Mouse (Mus musculus) ES-E14 (cell line): ENCODE measurements around the gene Evx2. TPM values are rescaled to one million over a fixed set of nuclear protein-coding genes. Genes with fewer than 3 reads are reported as not detected.

ENCODE experiments used
- DNase-seq: peaks from one replicate; pipeline ENCODE4 v3.0.0-alpha.2; 2013; ENCODE audit warnings: low read depth, low spot score
- H3K27ac ChIP-seq: 2 replicates; pipeline ENCODE4 v1.5.1; 2012; ENCODE audit warnings: low read depth, mild to moderate bottlenecking, low read length, moderate library complexity, mixed read lengths; ENCODE audit not compliant: poor library complexity, insufficient read depth, severe bottlenecking
- H3K36me3 ChIP-seq: 2 replicates; pipeline ENCODE4 v1.6.1; 2012; ENCODE audit warnings: mild to moderate bottlenecking, low read length, moderate library complexity, mixed read lengths; ENCODE audit not compliant: control insufficient read depth, poor library complexity, insufficient read depth, severe bottlenecking
- H3K4me1 ChIP-seq, 2 experiments: fragments of 150-350 bp in 1 of 2; sonication (generic) in 1 of 2; 2 replicates each; pipeline ENCODE4 v1.6.1; 2012; ENCODE audit warnings: low read length in 2 of 2, mild to moderate bottlenecking in 1 of 2, mixed read lengths in 1 of 2; ENCODE audit not compliant: control insufficient read depth in 2 of 2, insufficient read depth in 2 of 2, poor library complexity in 1 of 2
- H3K4me3 ChIP-seq, 2 experiments: fragments of 150-350 bp in 1 of 2; sonication (generic) in 1 of 2; 2 replicates each; pipeline ENCODE4 v1.5.1; 2012; ENCODE audit warnings: low read length in 2 of 2, low read depth in 1 of 2, mild to moderate bottlenecking in 1 of 2, mixed read lengths in 1 of 2; ENCODE audit not compliant: insufficient read depth in 1 of 2, poor library complexity in 1 of 2, severe bottlenecking in 1 of 2
- H3K9ac ChIP-seq: 2 replicates; pipeline ENCODE4 v1.6.1; 2012; ENCODE audit warnings: low read depth, mild to moderate bottlenecking, low read length, mixed read lengths; ENCODE audit not compliant: poor library complexity, insufficient read depth, severe bottlenecking
- H3K9me3 ChIP-seq: fragments of 150-350 bp; sonication (generic); 2 replicates; pipeline ENCODE4 v1.6.1; 2012; ENCODE audit warnings: low read depth, mild to moderate bottlenecking, low read length; ENCODE audit not compliant: control insufficient read depth, insufficient read depth
- CHD2 ChIP-seq: IDR thresholded peaks from 2 replicates; pipeline ENCODE4 v1.6.1; 2014; ENCODE audit warnings: mild to moderate bottlenecking, low read depth, low read length, inconsistent platforms
- HCFC1 ChIP-seq: IDR thresholded peaks from 2 replicates; pipeline ENCODE4 v1.6.1; 2012; ENCODE audit warnings: low read length, inconsistent platforms, borderline replicate concordance; ENCODE audit not compliant: insufficient read depth
- MAFK ChIP-seq: IDR thresholded peaks from 2 replicates; pipeline ENCODE4 v1.6.1; 2014; ENCODE audit warnings: mild to moderate bottlenecking, low read depth, low read length, inconsistent platforms; ENCODE audit not compliant: insufficient read depth
- ZC3H11A ChIP-seq: IDR thresholded peaks from 2 replicates; pipeline ENCODE4 v1.6.1; 2012; ENCODE audit warnings: low read depth, mild to moderate bottlenecking, inconsistent platforms, low read length, borderline replicate concordance
- ZNF384 ChIP-seq: IDR thresholded peaks from 2 replicates; pipeline ENCODE4 v1.6.1; 2012; ENCODE audit warnings: low read depth, low read length, inconsistent platforms
- in situ Hi-C, 2 experiments: fragments of 600-800 bp; cut with MboI; formaldehyde crosslinking; loops; one replicate each; pipeline ENCODE4 v1.15.1; 2025; ENCODE audit warnings: low sequenced_read_pairs in 2 of 2, inconsistent platforms in 1 of 2; ENCODE audit not compliant: unreplicated experiment in 2 of 2
- total RNA-seq: library from RNA; depleted of rRNA; stranded (reverse); fragments of 300-350 nt; gene quantifications from 2 replicates; pipeline ENCODE4 v1.2.3, GENCODE M21; 2012

Evx2 gene
- total RNA-seq, 1 experiment: not detected

GRCm38 (mm10) chr2:74666411-74666810 is 7.1 kb upstream of the Evx2 start:
- no peaks in the 10 kb centered on the region for H3K9me3 ChIP-seq
- H3K4me3 ChIP-seq: no peak overlapping the region
- peaks cover 0 to 3% of the 10 kb centered on the region in 2 experiments; a peak in 1 of 4 replicates for H3K4me1 ChIP-seq
- no peak for DNase-seq
- H3K36me3 ChIP-seq: no peaks in the 10 kb centered on the region
- in situ Hi-C loops: loop anchor here (10.0 to 25.0 kb wide), 3 partner anchors 604 to 1392 kb away; partner anchors contain the start of gene Sp9 (in 1 of the 2)
- no peak overlapping the region for H3K9ac ChIP-seq
- H3K27ac ChIP-seq: no peak overlapping the region
- no peak for TF ChIP-seq ZNF384
- no peak for TF ChIP-seq ZC3H11A
- TF ChIP-seq CHD2: no peak
- no peak for TF ChIP-seq HCFC1
- no peak for TF ChIP-seq MAFK

GRCm38 (mm10) chr2:74663291-74663925 is 4.1 kb upstream of the Evx2 start:
- no peak overlapping the region for H3K9ac ChIP-seq

GRCm38 (mm10) chr2:74661685-74662084 is 2.3 kb upstream of the Evx2 start:
- in situ Hi-C loops: loop anchor here (10.0 to 25.0 kb wide), 3 partner anchors 599 to 1387 kb away; partner anchors contain the start of gene Sp9 (in 1 of the 2)

More at GRCm38 (mm10) chr2:74663291-74663925, 4.1 kb upstream of the Evx2 start:
- Histone ChIP-seq H3K4me3 (no peak overlapping the region), H3K36me3 (no peaks in the 10 kb centered on the region), H3K9me3 (no peaks in the 10 kb centered on the region), H3K27ac (no peak overlapping the region), H3K4me1 (peaks cover 0 to 2% of the 10 kb centered on the region in 2 experiments; a peak in 1 of 4 replicates)
- DNase-seq: no peak
- no peak for TF ChIP-seq CHD2
- no peak for TF ChIP-seq ZNF384
- TF ChIP-seq HCFC1: no peak
- TF ChIP-seq MAFK: no peak
- no peak for TF ChIP-seq ZC3H11A
- in situ Hi-C loops: loop anchor here (10.0 to 25.0 kb wide), 3 partner anchors 601 to 1389 kb away; partner anchors contain the start of gene Sp9 (in 1 of the 2)

DNA sequence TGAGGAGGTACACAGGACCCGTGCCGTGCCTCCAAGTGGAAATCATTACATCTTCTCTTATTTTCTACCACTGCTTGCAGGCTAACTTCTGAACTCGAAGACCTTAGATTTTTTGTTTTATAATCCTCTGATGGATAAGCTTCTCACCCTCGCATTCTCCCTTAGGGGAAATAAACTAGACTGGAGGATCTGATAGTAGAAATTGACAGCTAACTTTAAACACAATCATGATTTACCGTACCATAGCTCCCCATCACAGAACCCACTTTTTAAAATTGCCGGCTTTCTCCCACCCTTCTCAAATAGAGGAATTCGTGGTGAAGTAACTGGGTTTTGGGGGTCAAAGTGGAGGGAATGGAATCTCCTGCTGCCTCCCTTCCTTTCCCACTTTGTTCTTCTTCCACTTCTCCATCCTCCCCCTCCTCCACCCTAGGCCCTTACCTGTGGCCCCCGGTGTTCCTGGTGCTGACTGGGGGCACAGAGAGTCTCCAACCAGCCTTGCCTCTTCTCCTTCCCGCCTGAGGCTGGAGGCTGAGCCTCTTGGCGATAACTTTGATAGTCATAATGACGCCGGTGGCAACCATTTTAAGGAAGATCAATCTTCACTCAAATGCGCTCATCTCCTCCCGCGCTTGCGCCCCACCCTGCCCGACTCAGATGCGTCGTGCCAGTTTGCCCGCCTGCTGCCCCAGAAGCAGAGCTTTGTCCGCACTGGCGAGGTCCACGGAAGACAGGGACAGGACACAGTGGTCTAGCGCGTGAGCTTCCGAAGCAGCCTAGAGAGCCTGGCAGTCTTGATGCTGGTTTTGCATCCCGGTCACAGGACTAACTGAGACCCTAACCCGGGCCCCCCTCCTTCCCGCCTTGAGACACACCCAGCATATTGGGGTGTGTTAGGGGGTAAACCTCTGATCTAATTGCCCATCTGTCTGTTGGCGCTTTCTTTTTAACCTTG is 1.3 kb upstream of the Evx2 start:
- TF ChIP-seq ZNF384: no peak
- Histone ChIP-seq H3K27ac (no peak overlapping the region), H3K36me3 (no peaks in the 10 kb centered on the region), H3K4me1 (peaks cover 0 to 2% of the 10 kb centered on the region in 2 experiments; a peak in 1 of 4 replicates), H3K4me3 (no peak overlapping the region), H3K9me3 (no peaks in the 10 kb centered on the region), H3K9ac (no peak overlapping the region)
- in situ Hi-C loops: loop anchor here (10.0 to 25.0 kb wide), 3 partner anchors 598 to 1386 kb away; partner anchors contain the start of gene Sp9 (in 1 of the 2)
- no peak for DNase-seq

More at GRCm38 (mm10) chr2:74661685-74662084, 2.3 kb upstream of the Evx2 start:
- H3K4me1 ChIP-seq: peaks cover 0 to 2% of the 10 kb centered on the region in 2 experiments; a peak in 1 of 4 replicates
- H3K4me3 ChIP-seq: 0 out of 4 replicates have a peak overlapping the region, but pooled peaks of 1 of the 2 experiments have one; percentile 25
- no peaks in the 10 kb centered on the region for H3K36me3 ChIP-seq
- TF ChIP-seq ZC3H11A (peak; percentile 35; the same call in 1 of the 2 replicates), CHD2 (no peak)
- H3K27ac ChIP-seq: no peak overlapping the region
- H3K9ac ChIP-seq: no peak overlapping the region
- no peak for DNase-seq
- H3K9me3 ChIP-seq: no peaks in the 10 kb centered on the region
